Mouse (Mus musculus) liver, embryonic 14.5 days (tissue): ENCODE measurements around the gene Arsg.

Experiments used
- CTCF ChIP-seq: IDR thresholded peaks from 2 replicates; pipeline ENCODE4 v1.5.1; 2016; ENCODE audit warnings: antibody characterized with exemption, low read depth, control low read depth
- EP300 ChIP-seq: IDR thresholded peaks from 2 replicates; pipeline ENCODE4 v1.6.1; 2016; ENCODE audit warnings: antibody characterized with exemption, low read depth

DNA sequence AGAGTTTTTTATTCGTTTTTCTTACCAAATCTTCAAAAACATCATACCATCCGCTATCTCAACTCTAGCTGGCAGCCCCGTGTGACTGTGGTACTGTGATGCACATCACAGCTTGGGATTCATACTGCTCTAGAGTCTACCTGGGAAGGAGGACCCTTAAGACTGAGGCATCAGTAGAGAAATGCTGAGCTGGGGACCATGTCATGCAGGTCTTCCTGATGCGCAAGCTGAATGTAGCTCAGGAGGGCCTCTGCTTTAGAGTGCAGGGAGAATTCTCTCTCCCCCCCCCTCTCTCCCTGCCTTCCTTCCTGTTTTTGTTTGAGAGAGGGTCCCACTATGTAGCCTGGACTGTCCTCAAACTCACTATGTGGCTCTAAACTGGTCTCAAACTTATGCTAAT lies 32.5 kb upstream of the Arsg start:
- no peak for TF ChIP-seq CTCF
- TF ChIP-seq EP300 = no peak
